Mouse (Mus musculus): ENCODE measurements around the gene Krt42.
"Not testable (repeated sequence)": the region's sequence is repeated elsewhere in the genome, so short reads cannot be mapped to it uniquely, and the experiment has no call there.

The Krt42 gene

GRCm38 (mm10) chr11:100278759-100279158 is 9.1 kb upstream of the Krt42 start:
- DNase-seq, result no peak

- no peak for DNase-seq
These were observed 8.2 kb upstream of the Krt42 start for GRCm38 (mm10) chr11:100277726-100278480.

- no peak for DNase-seq
These were observed 5.8 kb upstream of the Krt42 start for GRCm38 (mm10) chr11:100275466-100275865.

- DNase-seq, result no peak
These were observed 5.0 kb upstream of the Krt42 start for GRCm38 (mm10) chr11:100274719-100275118.

- no peak for DNase-seq
These were observed 2.2 kb upstream of the Krt42 start for GRCm38 (mm10) chr11:100271878-100272277.

GRCm38 (mm10) chr11:100262058-100262980 is 7.4 kb downstream of the Krt42 start:
- DNase-seq, result no peak

GRCm38 (mm10) chr11:100261235-100261605 is 8.5 kb downstream of the Krt42 start:
- DNase-seq, result no peak

- DNase-seq, result no peak
These were observed 9.0 kb downstream of the Krt42 start, which contains the start of gene Krt17 for GRCm38 (mm10) chr11:100260514-100261234. TSS of gene Krt17 (minus strand) at chr11:100261029.

- DNase-seq, result no peak
These were observed 10.6 kb downstream of the Krt42 start for GRCm38 (mm10) chr11:100259079-100259478.

- no peak for DNase-seq
These were observed 11.7 kb downstream of the Krt42 start for GRCm38 (mm10) chr11:100257967-100258366.

GRCm38 (mm10) chr11:100255514-100255913 is 14.2 kb downstream of the Krt42 start:
- DNase-seq, result no peak

- no peak for DNase-seq
These were observed 15.1 kb downstream of the Krt42 start for GRCm38 (mm10) chr11:100254360-100255090.

GRCm38 (mm10) chr11:100248852-100249465 is 20.7 kb downstream of the Krt42 start, which contains the start of gene Krt16:
TSS of gene Krt16 (minus strand) at chr11:100248902.
- DNase-seq, result no peak

GRCm38 (mm10) chr11:100246471-100246870 is 23.2 kb downstream of the Krt42 start:
- DNase-seq, result not testable (repeated sequence)

- not testable (repeated sequence) for DNase-seq
These were observed 29.4 kb downstream of the Krt42 start for GRCm38 (mm10) chr11:100240272-100240671.

- no peak for DNase-seq
These were observed 47.9 kb downstream of the Krt42 start for GRCm38 (mm10) chr11:100221741-100222140.

- DNase-seq, result no peak
These were observed 50.4 kb downstream of the Krt42 start for GRCm38 (mm10) chr11:100219304-100219703.
